Mouse (Mus musculus): Measurements from ENCODE around the gene Gm10912.

- no peak for TF ChIP-seq GATA1 (IDR thresholded peaks at IDR 0.05; ENCODE audit: low read length)
- TF ChIP-seq TAL1 (IDR thresholded peaks at IDR 0.05; ENCODE audit: low read length) = no peak
Measured at GRCm38 (mm10) chr2:104043624-104044478, 21.8 kb upstream of the Gm10912 start.

Data from erythroblast, embryonic 14.5 days (primary cell).